ENCODE assay signal across 15 mouse cellular contexts in genomic region chr14:122229988-122230387, GRCm38 (mm10). TPM values are rescaled to one million over a fixed set of nuclear protein-coding genes. Genes with fewer than 3 reads are reported as not detected.
DNase-seq lines count a peak whose midpoint lies in the region; ATAC-seq lines count a peak whose summit lies in the region.
"Had no signal": no experiment of that assay in that cellular context is flagged by ENCODE, and none has a peak within 500 bp of the region (broad histone marks: within the 10 kb centered on the region; RNA-seq: fewer than 3 reads in every experiment).

No protein-coding gene starts in this region.

- peaks cover 42% of the 10 kb centered on the region for H3K27me3 ChIP-seq in forebrain, embryonic 10.5 days (ENCODE audit: poor library complexity, severe bottlenecking)
- H3K27me3 ChIP-seq in forebrain, embryonic 11.5 days (ENCODE audit: control insufficient read depth, insufficient read depth, low read length) = no peaks in the 10 kb centered on the region
- H3K27me3 ChIP-seq in forebrain, embryonic 13.5 days = peaks cover 50% of the 10 kb centered on the region
- H3K27me3 ChIP-seq in hindbrain, embryonic 11.5 days (ENCODE audit: control insufficient read depth, insufficient read depth, low read length) = peaks cover 10% of the 10 kb centered on the region
- peaks cover 80% of the 10 kb centered on the region for H3K27me3 ChIP-seq in midbrain, embryonic 13.5 days

- H3K27ac ChIP-seq in forebrain, embryonic 10.5 days = peak overlapping the region; percentile 76
- no peak overlapping the region for H3K27ac ChIP-seq in forebrain, embryonic 11.5 days (ENCODE audit: low read depth, low read length)
- H3K27ac ChIP-seq in forebrain, embryonic 13.5 days = peak overlapping the region; percentile 60
- no peak overlapping the region for H3K27ac ChIP-seq in hindbrain, embryonic 11.5 days (ENCODE audit: low read depth, low read length)
- peak overlapping the region; percentile 19; the same call in 1 of the 2 replicates for H3K27ac ChIP-seq in midbrain, embryonic 13.5 days
- H3K27ac ChIP-seq: embryonic facial prominence, embryonic 12.5 days; stomach, embryonic 15.5 days had no signal

- DNase-seq in forebrain, embryonic 10.5 days (ENCODE audit: extremely low spot score, low spot score) = no peak
- no peak for DNase-seq in forebrain, embryonic 11.5 days (ENCODE audit: low spot score)
- peak; percentile 22 for DNase-seq in hindbrain, embryonic 11.5 days (ENCODE audit: low spot score)
- DNase-seq in urinary bladder, postnatal 4 days (ENCODE audit: low spot score in 2 of 2) = no peak
- no peak for DNase-seq in gastrocnemius, adult 8-10 months (ENCODE audit: low spot score in 2 of 2)
- no peak for DNase-seq in thymus, postnatal 4 days
- DNase-seq: adrenal gland, postnatal 25 days; kidney, adult 9 months; layer of hippocampus, postnatal 36 days; lung, adult 18-20 months; thymus, postnatal 14 days had no signal

- H3K9me3 ChIP-seq in forebrain, embryonic 10.5 days = no peaks in the 10 kb centered on the region
- no peaks in the 10 kb centered on the region for H3K9me3 ChIP-seq in forebrain, embryonic 11.5 days (ENCODE audit: control insufficient read depth, low read length)
- H3K9me3 ChIP-seq in forebrain, embryonic 13.5 days (replicated peaks) = no peaks in the 10 kb centered on the region
- H3K9me3 ChIP-seq in hindbrain, embryonic 11.5 days (ENCODE audit: control insufficient read depth, low read length) = no peaks in the 10 kb centered on the region
- H3K9me3 ChIP-seq in midbrain, embryonic 13.5 days = no peaks in the 10 kb centered on the region
- H3K9me3 ChIP-seq: embryonic facial prominence, embryonic 12.5 days; stomach, embryonic 15.5 days had no signal

- H3K9ac ChIP-seq in forebrain, embryonic 11.5 days (ENCODE audit: low read length) = no peak overlapping the region
- H3K9ac ChIP-seq in forebrain, embryonic 13.5 days = 0 out of 2 replicates have a peak overlapping the region, but pooled peaks have one; percentile 27
- H3K9ac ChIP-seq in hindbrain, embryonic 11.5 days (ENCODE audit: low read depth, low read length) = no peak overlapping the region
- no peak overlapping the region for H3K9ac ChIP-seq in midbrain, embryonic 13.5 days (replicated peaks)
- H3K9ac ChIP-seq: embryonic facial prominence, embryonic 12.5 days; stomach, embryonic 15.5 days had no signal

- no peak for ATAC-seq in forebrain, embryonic 11.5 days (replicated peaks; ENCODE audit: low FRiP score)
- ATAC-seq in forebrain, embryonic 13.5 days = no peak
- no peak for ATAC-seq in hindbrain, embryonic 11.5 days (ENCODE audit: low FRiP score)
- no peak for ATAC-seq in midbrain, embryonic 13.5 days

- H3K4me2 ChIP-seq in forebrain, embryonic 11.5 days (ENCODE audit: low read depth, low read length, severe bottlenecking) = no peak overlapping the region
- no peak overlapping the region for H3K4me2 ChIP-seq in forebrain, embryonic 13.5 days
- no peak overlapping the region for H3K4me2 ChIP-seq in hindbrain, embryonic 11.5 days (replicated peaks; ENCODE audit: low read depth, low read length)
- H3K4me2 ChIP-seq in midbrain, embryonic 13.5 days (replicated peaks) = no peak overlapping the region
- H3K4me2 ChIP-seq: embryonic facial prominence, embryonic 12.5 days; stomach, embryonic 15.5 days had no signal

- 44% methylated on average over 5 of the region's 5 CpGs for WGBS in forebrain, embryonic 10.5 days
- 36% methylated on average over 5 of the region's 5 CpGs for WGBS in forebrain, embryonic 11.5 days
- 25% methylated on average over 5 of the region's 5 CpGs for WGBS in forebrain, embryonic 13.5 days
- 57% methylated on average over 5 of the region's 5 CpGs for WGBS in hindbrain, embryonic 11.5 days
- WGBS in midbrain, embryonic 13.5 days = 36% methylated on average over 5 of the region's 5 CpGs

- H3K4me3 ChIP-seq in forebrain, embryonic 10.5 days = no peak overlapping the region
- H3K4me3 ChIP-seq in forebrain, embryonic 11.5 days (ENCODE audit: low read depth, low read length) = no peak overlapping the region
- H3K4me3 ChIP-seq in forebrain, embryonic 13.5 days = no peak overlapping the region
- H3K4me3 ChIP-seq in hindbrain, embryonic 11.5 days (ENCODE audit: low read depth, low read length) = no peak overlapping the region
- no peak overlapping the region for H3K4me3 ChIP-seq in midbrain, embryonic 13.5 days (replicated peaks)
- H3K4me3 ChIP-seq: embryonic facial prominence, embryonic 12.5 days; stomach, embryonic 15.5 days had no signal

- peaks cover 66% of the 10 kb centered on the region for H3K4me1 ChIP-seq in forebrain, embryonic 10.5 days
- peaks cover 20% of the 10 kb centered on the region for H3K4me1 ChIP-seq in forebrain, embryonic 11.5 days (replicated peaks; ENCODE audit: control insufficient read depth, insufficient read depth, low read length)
- H3K4me1 ChIP-seq in forebrain, embryonic 13.5 days = peaks cover 49% of the 10 kb centered on the region
- H3K4me1 ChIP-seq in hindbrain, embryonic 11.5 days (replicated peaks; ENCODE audit: control insufficient read depth, insufficient read depth, low read length) = peaks cover 7% of the 10 kb centered on the region; the same call in 1 of the 2 replicates
- H3K4me1 ChIP-seq in midbrain, embryonic 13.5 days (replicated peaks) = peaks cover 37% of the 10 kb centered on the region
- H3K4me1 ChIP-seq: stomach, embryonic 15.5 days had no signal

- no peaks in the 10 kb centered on the region for H3K36me3 ChIP-seq in forebrain, embryonic 10.5 days (replicated peaks)
- H3K36me3 ChIP-seq in forebrain, embryonic 11.5 days (ENCODE audit: control insufficient read depth, insufficient read depth, low read length) = no peaks in the 10 kb centered on the region
- no peaks in the 10 kb centered on the region for H3K36me3 ChIP-seq in forebrain, embryonic 13.5 days (ENCODE audit: poor library complexity, severe bottlenecking)
- H3K36me3 ChIP-seq in hindbrain, embryonic 11.5 days (ENCODE audit: control insufficient read depth, insufficient read depth, low read length) = no peaks in the 10 kb centered on the region
- no peaks in the 10 kb centered on the region for H3K36me3 ChIP-seq in midbrain, embryonic 13.5 days
- H3K36me3 ChIP-seq: embryonic facial prominence, embryonic 12.5 days; stomach, embryonic 15.5 days had no signal

RNA-seq across cellular contexts. Expression of gene Clybl, which starts 48.5 kb away (rescaled TPM):
- 29.1 and 35.3 TPM in 2 replicates for polyA plus RNA-seq in forebrain, embryonic 10.5 days (2016; fragmentation: Nextera tagmentation; extraction: Ambion mirVana)
- polyA plus RNA-seq in forebrain, embryonic 11.5 days (2014; fragmentation: Nextera tagmentation; extraction: Ambion mirVana) = 34.3 and 35.3 TPM in 2 replicates
- polyA plus RNA-seq in forebrain, embryonic 13.5 days (2015; fragmentation: Nextera tagmentation; extraction: Ambion mirVana) = 21.0 and 22.9 TPM in 2 replicates
- polyA plus RNA-seq in hindbrain, embryonic 11.5 days (2014; fragmentation: Nextera tagmentation; extraction: Ambion mirVana) = 24.1 and 30.6 TPM in 2 replicates
- 23.9 and 24.1 TPM in 2 replicates for polyA plus RNA-seq in midbrain, embryonic 13.5 days (2015; fragmentation: Nextera tagmentation; extraction: Ambion mirVana)
- total RNA-seq in gastrocnemius, adult 8-10 months (2022) = 10 to 100 TPM; 63.6 to 71.6 (median 70.3) TPM

Comparison
In these comparisons a context has a peak if more than half of its experiments do, and no peak if none do; other contexts are left out.
1. H3K27ac ChIP-seq: peak in forebrain, embryonic 10.5 days (single experiment), forebrain, embryonic 13.5 days (single experiment) and midbrain, embryonic 13.5 days (single experiment); none in forebrain, embryonic 11.5 days (single experiment) and hindbrain, embryonic 11.5 days (single experiment).